Mouse (Mus musculus) heart, adult 2 months (tissue): ENCODE data around the gene Adh6b.

ENCODE experiments used
- CTCF ChIP-seq: fragments of 200-600 bp; IDR thresholded peaks from 2 replicates; pipeline ENCODE4 v1.8.1; 2022; ENCODE audit warnings: antibody characterized with exemption, mild to moderate bottlenecking, moderate library complexity
- POLR2A ChIP-seq: fragments of 200-500 bp; IDR thresholded peaks from 2 replicates; pipeline ENCODE4 v1.6.1; 2011; ENCODE audit warnings: mild to moderate bottlenecking, low read depth, low read length, control low read depth; ENCODE audit not compliant: insufficient read depth

DNA sequence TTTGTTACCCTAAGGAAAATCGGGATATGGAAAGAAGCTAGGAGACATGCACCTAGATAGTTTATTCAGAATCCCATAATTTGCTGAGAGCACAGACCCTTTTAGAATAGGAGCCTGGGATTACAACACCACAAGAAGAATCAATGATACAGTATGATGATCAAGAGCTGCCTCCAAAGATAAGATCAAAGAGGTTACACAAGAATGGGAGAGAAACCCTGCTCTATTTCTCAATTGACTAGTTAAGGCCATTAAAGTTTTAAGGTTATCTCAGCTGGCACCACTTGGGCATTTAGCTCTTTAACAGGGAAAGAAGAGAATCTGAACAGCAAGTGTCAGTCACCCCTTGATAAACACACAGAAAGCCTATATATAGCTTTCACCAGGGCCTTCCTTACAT is 6.0 kb upstream of the Adh6b start:
- no peak for TF ChIP-seq POLR2A
- TF ChIP-seq CTCF = no peak
